In the genomic region with DNA sequence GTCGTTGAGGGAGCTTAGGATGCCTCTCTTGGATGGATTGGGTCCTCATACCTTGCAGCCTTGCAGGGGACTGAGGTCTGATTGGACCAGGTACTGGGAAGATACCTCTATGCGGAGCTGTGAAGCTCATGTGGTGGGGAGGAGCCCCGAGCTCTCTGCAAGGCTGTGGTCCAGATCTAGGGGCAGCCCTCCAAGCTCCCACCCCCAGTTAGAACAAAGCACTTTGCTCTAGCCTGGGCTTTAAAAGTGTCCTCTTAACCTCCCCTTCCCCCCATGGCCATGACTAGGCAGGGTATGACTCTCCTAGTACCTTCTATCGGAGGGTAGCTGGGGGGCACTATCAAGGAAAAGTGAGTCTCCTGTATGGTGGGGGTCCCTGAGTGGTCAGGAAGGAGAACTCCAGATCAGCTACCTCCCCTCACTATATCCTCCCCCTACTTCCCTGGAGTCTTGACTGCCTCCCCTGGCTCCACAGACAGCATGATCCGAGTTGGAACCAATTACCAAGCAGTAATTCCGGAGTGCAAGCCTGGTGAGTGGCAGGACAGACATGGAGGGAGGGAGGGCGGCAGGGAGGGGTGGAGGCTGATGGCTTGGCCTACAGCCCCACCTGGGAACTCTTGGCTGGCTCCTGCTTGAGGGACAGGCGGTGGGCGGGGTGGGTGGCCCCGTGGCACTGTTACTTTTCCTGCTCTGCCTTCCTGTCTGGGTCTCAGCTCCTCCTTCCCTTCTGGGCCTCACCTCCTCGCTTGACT, we compare ENCODE assay signal across 8 mouse cellular contexts. TPM values are rescaled to one million over a fixed set of nuclear protein-coding genes. Genes with fewer than 3 reads are reported as not detected.
DNase-seq lines count a peak whose midpoint lies in the region; ATAC-seq and TF ChIP-seq lines count a peak whose summit lies in the region.

No protein-coding gene starts in this region.

- peak overlapping the region; percentile 97 for H3K4me2 ChIP-seq in kidney, postnatal 0 days (ENCODE audit: low read length)
- H3K4me2 ChIP-seq in forebrain, embryonic 13.5 days, result peak overlapping the region; percentile 77

- TF ChIP-seq CTCF in kidney, postnatal 0 days (IDR thresholded peaks at IDR 0.05; ENCODE audit: low read depth), result no peak

- no peaks in the 10 kb centered on the region for H3K27me3 ChIP-seq in kidney, postnatal 0 days (ENCODE audit: insufficient read depth, low read length)
- H3K27me3 ChIP-seq in forebrain, embryonic 13.5 days, result no peaks in the 10 kb centered on the region
- no peaks in the 10 kb centered on the region for H3K27me3 ChIP-seq in limb, embryonic 10.5 days (ENCODE audit: low read depth, poor library complexity, severe bottlenecking)

- no peak for DNase-seq in kidney, postnatal 0 days (ENCODE audit: low spot score)
- no peak for DNase-seq in kidney, postnatal 36 days
- DNase-seq in R1 (ENCODE audit: low read depth, low spot score), result peak; percentile 66
- DNase-seq in limb, embryonic 10.5 days (ENCODE audit: low spot score), result peak; percentile 55
- peak; percentile 42 for DNase-seq in retina, embryonic 14.5 days (ENCODE audit: low spot score)
- DNase-seq in ovary, postnatal 10 days (ENCODE audit: low spot score), result no peak
- no peak for DNase-seq in frontal cortex, adult 2 months (ENCODE audit: extremely low spot score in 1 of 2, low spot score in 1 of 2)

- 8% methylated on average over 11 of the region's 11 CpGs for WGBS in kidney, postnatal 0 days
- 9% methylated on average over 11 of the region's 11 CpGs for WGBS in forebrain, embryonic 13.5 days
- WGBS in limb, embryonic 10.5 days, result 7% methylated on average over 11 of the region's 11 CpGs

- peaks cover 46% of the 10 kb centered on the region for H3K4me1 ChIP-seq in kidney, postnatal 0 days (replicated peaks; ENCODE audit: insufficient read depth, low read length)
- peaks cover 80% of the 10 kb centered on the region for H3K4me1 ChIP-seq in forebrain, embryonic 13.5 days
- H3K4me1 ChIP-seq in limb, embryonic 10.5 days, result peaks cover 61% of the 10 kb centered on the region

- no peaks in the 10 kb centered on the region for H3K9me3 ChIP-seq in kidney, postnatal 0 days (replicated peaks; ENCODE audit: low read length)
- H3K9me3 ChIP-seq in forebrain, embryonic 13.5 days (replicated peaks), result no peaks in the 10 kb centered on the region
- no peaks in the 10 kb centered on the region for H3K9me3 ChIP-seq in limb, embryonic 10.5 days (replicated peaks)

- H3K36me3 ChIP-seq in kidney, postnatal 0 days (ENCODE audit: insufficient read depth, low read length), result peaks cover 10% of the 10 kb centered on the region; the same call in 1 of the 2 replicates
- peaks cover 47% of the 10 kb centered on the region for H3K36me3 ChIP-seq in forebrain, embryonic 13.5 days (ENCODE audit: poor library complexity, severe bottlenecking)
- peaks cover 49% of the 10 kb centered on the region for H3K36me3 ChIP-seq in limb, embryonic 10.5 days

- H3K9ac ChIP-seq in kidney, postnatal 0 days (ENCODE audit: low read depth, low read length), result peak overlapping the region; percentile 82
- peak overlapping the region; percentile 98 for H3K9ac ChIP-seq in forebrain, embryonic 13.5 days

- ATAC-seq in kidney, postnatal 0 days (replicated peaks; ENCODE audit: low FRiP score, low read depth), result no peak
- no peak for ATAC-seq in forebrain, embryonic 13.5 days

- H3K4me3 ChIP-seq in kidney, postnatal 0 days (replicated peaks; ENCODE audit: low read depth, low read length), result peak overlapping the region; percentile 64
- H3K4me3 ChIP-seq in forebrain, embryonic 13.5 days, result peak overlapping the region; percentile 91
- H3K4me3 ChIP-seq in limb, embryonic 10.5 days, result peak overlapping the region; percentile 76

- H3K27ac ChIP-seq in kidney, postnatal 0 days, result no peak overlapping the region
- peak overlapping the region; percentile 100 for H3K27ac ChIP-seq in forebrain, embryonic 13.5 days
- peak overlapping the region; percentile 99 for H3K27ac ChIP-seq in limb, embryonic 10.5 days

RNA-seq across cellular contexts. Expression of gene Rcor2, which starts 2.3 kb away (rescaled TPM):
- polyA plus RNA-seq in kidney, postnatal 0 days (2015; fragmentation: Nextera tagmentation; extraction: Ambion mirVana), result 4.9 and 6.3 TPM in 2 replicates
- polyA plus RNA-seq in forebrain, embryonic 13.5 days (2015; fragmentation: Nextera tagmentation; extraction: Ambion mirVana), result 58.1 and 60.6 TPM in 2 replicates
- 54.9 and 63.1 TPM in 2 replicates for polyA plus RNA-seq in limb, embryonic 10.5 days (2016; fragmentation: Nextera tagmentation; extraction: Ambion mirVana)
- 20.2 and 24.6 TPM in 2 replicates for polyA plus RNA-seq in frontal cortex, adult 2 months (2012; rRNA removed)

RNA-seq across cellular contexts. Expression of gene Naa40, which starts 28.5 kb away (rescaled TPM):
- polyA plus RNA-seq in kidney, postnatal 0 days (2015; fragmentation: Nextera tagmentation; extraction: Ambion mirVana), result 47.3 and 55.8 TPM in 2 replicates
- 71.1 and 80.5 TPM in 2 replicates for polyA plus RNA-seq in forebrain, embryonic 13.5 days (2015; fragmentation: Nextera tagmentation; extraction: Ambion mirVana)
- polyA plus RNA-seq in limb, embryonic 10.5 days (2016; fragmentation: Nextera tagmentation; extraction: Ambion mirVana), result 92.0 and 92.4 TPM in 2 replicates
- 73.6 and 74.1 TPM in 2 replicates for polyA plus RNA-seq in frontal cortex, adult 2 months (2012; rRNA removed)

RNA-seq across cellular contexts. Expression of gene Cox8a, which starts 52.1 kb away (rescaled TPM):
- 2,325 and 2,471 TPM in 2 replicates for polyA plus RNA-seq in kidney, postnatal 0 days (2015; fragmentation: Nextera tagmentation; extraction: Ambion mirVana)
- 673 and 749 TPM in 2 replicates for polyA plus RNA-seq in forebrain, embryonic 13.5 days (2015; fragmentation: Nextera tagmentation; extraction: Ambion mirVana)
- polyA plus RNA-seq in limb, embryonic 10.5 days (2016; fragmentation: Nextera tagmentation; extraction: Ambion mirVana), result 862 and 928 TPM in 2 replicates
- 1,156 and 1,379 TPM in 2 replicates for polyA plus RNA-seq in frontal cortex, adult 2 months (2012; rRNA removed)

Comparison
In these comparisons a context has a peak if more than half of its experiments do, and no peak if none do; other contexts are left out.
1. DNase-seq: peak in R1 (single experiment), limb, embryonic 10.5 days (single experiment) and retina, embryonic 14.5 days (single experiment); none in kidney, postnatal 0 days (single experiment), kidney, postnatal 36 days (0 of 2), ovary, postnatal 10 days (single experiment) and frontal cortex, adult 2 months (0 of 2).
2. Peak in every context shown above with its lines, with median percentiles within 50 percentile points of each other: H3K4me3 ChIP-seq.